Comparison of ENCODE assay signal across 11 mouse cellular contexts in genomic region chr10:80048396-80048795, GRCm38 (mm10). TPM values are rescaled to one million over a fixed set of nuclear protein-coding genes. Genes with fewer than 3 reads are reported as not detected.
DNase-seq lines count a peak whose midpoint lies in the region; ATAC-seq lines count a peak whose summit lies in the region.
"Had no signal": no experiment of that assay in that cellular context is flagged by ENCODE, and none has a peak within 500 bp of the region (broad histone marks: within the 10 kb centered on the region; RNA-seq: fewer than 3 reads in every experiment).

No protein-coding gene starts in this region.

- DNase-seq in forebrain, embryonic 10.5 days (ENCODE audit: extremely low spot score, low spot score), result no peak
- peak; percentile 90 for DNase-seq in midbrain, embryonic 11.5 days (ENCODE audit: low spot score, missing footprints)
- no peak for DNase-seq in ovary, postnatal 36 days (ENCODE audit: low spot score)
- DNase-seq in urinary bladder, adult 18-20 months (ENCODE audit: low spot score in 2 of 2), result no peak
- DNase-seq: cerebellum, adult 9-11 months; thymus, postnatal 36 days had no signal

- 8% methylated on average over 5 of the region's 5 CpGs for WGBS in forebrain, embryonic 10.5 days
- 1% methylated on average over 5 of the region's 5 CpGs for WGBS in forebrain, embryonic 16.5 days
- WGBS in midbrain, embryonic 11.5 days, result 13% methylated on average over 5 of the region's 5 CpGs
- 12% methylated on average over 5 of the region's 5 CpGs for WGBS in midbrain, embryonic 15.5 days
- WGBS in intestine, embryonic 15.5 days, result 38% methylated on average over 5 of the region's 5 CpGs
- 39% methylated on average over 5 of the region's 5 CpGs for WGBS in stomach, embryonic 15.5 days

- ATAC-seq in forebrain, embryonic 16.5 days, result no peak
- ATAC-seq in midbrain, embryonic 11.5 days (ENCODE audit: low FRiP score), result no peak
- no peak for ATAC-seq in midbrain, embryonic 15.5 days (replicated peaks)
- ATAC-seq in intestine, embryonic 15.5 days, result no peak
- ATAC-seq in stomach, embryonic 15.5 days (ENCODE audit: insufficient read depth, low FRiP score, low read depth), result no peak

- peak overlapping the region; percentile 20; the same call in 1 of the 2 replicates for H3K4me3 ChIP-seq in forebrain, embryonic 10.5 days
- H3K4me3 ChIP-seq in forebrain, embryonic 16.5 days (replicated peaks; ENCODE audit: low read length), result no peak overlapping the region
- H3K4me3 ChIP-seq in midbrain, embryonic 11.5 days (ENCODE audit: low read depth, low read length), result no peak overlapping the region
- H3K4me3 ChIP-seq in midbrain, embryonic 15.5 days, result no peak overlapping the region
- H3K4me3 ChIP-seq in intestine, embryonic 15.5 days (replicated peaks), result no peak overlapping the region
- no peak overlapping the region for H3K4me3 ChIP-seq in stomach, embryonic 15.5 days (replicated peaks)
- H3K4me3 ChIP-seq: heart, embryonic 15.5 days had no signal

- H3K4me1 ChIP-seq in forebrain, embryonic 10.5 days, result peaks cover 77% of the 10 kb centered on the region
- peaks cover 10% of the 10 kb centered on the region for H3K4me1 ChIP-seq in forebrain, embryonic 16.5 days (replicated peaks; ENCODE audit: control insufficient read depth, insufficient read depth, low read length)
- H3K4me1 ChIP-seq in midbrain, embryonic 11.5 days (ENCODE audit: control insufficient read depth, insufficient read depth, low read length), result peaks cover 35% of the 10 kb centered on the region
- 0 out of 2 replicates have a peak, but pooled peaks cover 10% of the 10 kb centered on the region for H3K4me1 ChIP-seq in midbrain, embryonic 15.5 days
- peaks cover 36% of the 10 kb centered on the region for H3K4me1 ChIP-seq in intestine, embryonic 15.5 days (replicated peaks)
- peaks cover 19% of the 10 kb centered on the region for H3K4me1 ChIP-seq in stomach, embryonic 15.5 days

- H3K27ac ChIP-seq in forebrain, embryonic 10.5 days, result peak overlapping the region; percentile 84
- H3K27ac ChIP-seq in forebrain, embryonic 16.5 days (ENCODE audit: low read length), result no peak overlapping the region
- H3K27ac ChIP-seq in midbrain, embryonic 11.5 days (ENCODE audit: low read depth, low read length), result peak overlapping the region; percentile 48
- no peak overlapping the region for H3K27ac ChIP-seq in midbrain, embryonic 15.5 days
- H3K27ac ChIP-seq in intestine, embryonic 15.5 days, result peak overlapping the region; percentile 3; the same call in 1 of the 2 replicates
- H3K27ac ChIP-seq in stomach, embryonic 15.5 days, result 0 out of 2 replicates have a peak overlapping the region, but pooled peaks have one; percentile 33
- H3K27ac ChIP-seq: heart, embryonic 15.5 days had no signal

- H3K9me3 ChIP-seq in forebrain, embryonic 10.5 days, result no peaks in the 10 kb centered on the region
- H3K9me3 ChIP-seq in forebrain, embryonic 16.5 days (ENCODE audit: control insufficient read depth, low read length), result no peaks in the 10 kb centered on the region
- H3K9me3 ChIP-seq in midbrain, embryonic 11.5 days (ENCODE audit: control insufficient read depth, low read length), result no peaks in the 10 kb centered on the region
- H3K9me3 ChIP-seq in midbrain, embryonic 15.5 days, result no peaks in the 10 kb centered on the region
- no peaks in the 10 kb centered on the region for H3K9me3 ChIP-seq in intestine, embryonic 15.5 days
- no peaks in the 10 kb centered on the region for H3K9me3 ChIP-seq in stomach, embryonic 15.5 days
- H3K9me3 ChIP-seq: heart, embryonic 15.5 days had no signal

- peaks cover 12% of the 10 kb centered on the region; the same call in 1 of the 2 replicates for H3K27me3 ChIP-seq in forebrain, embryonic 10.5 days (ENCODE audit: poor library complexity, severe bottlenecking)
- no peaks in the 10 kb centered on the region for H3K27me3 ChIP-seq in forebrain, embryonic 16.5 days (replicated peaks; ENCODE audit: control insufficient read depth, insufficient read depth, low read length)
- no peaks in the 10 kb centered on the region for H3K27me3 ChIP-seq in midbrain, embryonic 11.5 days (ENCODE audit: control insufficient read depth, insufficient read depth, low read length)
- H3K27me3 ChIP-seq in midbrain, embryonic 15.5 days (replicated peaks), result no peaks in the 10 kb centered on the region
- no peaks in the 10 kb centered on the region for H3K27me3 ChIP-seq in intestine, embryonic 15.5 days (replicated peaks)
- H3K27me3 ChIP-seq in stomach, embryonic 15.5 days (replicated peaks), result no peaks in the 10 kb centered on the region
- H3K27me3 ChIP-seq: heart, embryonic 15.5 days had no signal

- H3K4me2 ChIP-seq in forebrain, embryonic 16.5 days (ENCODE audit: low read length), result no peak overlapping the region
- H3K4me2 ChIP-seq in midbrain, embryonic 11.5 days, result no peak overlapping the region
- H3K4me2 ChIP-seq in midbrain, embryonic 15.5 days, result no peak overlapping the region
- H3K4me2 ChIP-seq in intestine, embryonic 15.5 days (replicated peaks), result no peak overlapping the region
- no peak overlapping the region for H3K4me2 ChIP-seq in stomach, embryonic 15.5 days
- H3K4me2 ChIP-seq: heart, embryonic 15.5 days had no signal

- no peak overlapping the region for H3K9ac ChIP-seq in forebrain, embryonic 16.5 days (replicated peaks; ENCODE audit: low read depth, low read length)
- peak overlapping the region; percentile 36; the same call in 1 of the 2 replicates for H3K9ac ChIP-seq in midbrain, embryonic 11.5 days (ENCODE audit: low read length)
- H3K9ac ChIP-seq in midbrain, embryonic 15.5 days, result no peak overlapping the region
- H3K9ac ChIP-seq in intestine, embryonic 15.5 days, result no peak overlapping the region
- no peak overlapping the region for H3K9ac ChIP-seq in stomach, embryonic 15.5 days
- H3K9ac ChIP-seq: heart, embryonic 15.5 days had no signal

- no peaks in the 10 kb centered on the region for H3K36me3 ChIP-seq in forebrain, embryonic 10.5 days (replicated peaks)
- no peaks in the 10 kb centered on the region for H3K36me3 ChIP-seq in forebrain, embryonic 16.5 days (ENCODE audit: control insufficient read depth, insufficient read depth)
- no peaks in the 10 kb centered on the region for H3K36me3 ChIP-seq in midbrain, embryonic 11.5 days (ENCODE audit: control insufficient read depth, insufficient read depth, low read length)
- H3K36me3 ChIP-seq in midbrain, embryonic 15.5 days (replicated peaks), result no peaks in the 10 kb centered on the region
- H3K36me3 ChIP-seq in intestine, embryonic 15.5 days, result no peaks in the 10 kb centered on the region
- no peaks in the 10 kb centered on the region for H3K36me3 ChIP-seq in stomach, embryonic 15.5 days
- H3K36me3 ChIP-seq: heart, embryonic 15.5 days had no signal

RNA-seq across cellular contexts. Expression of gene Gpx4, which starts 1.4 kb away (rescaled TPM):
- polyA plus RNA-seq in forebrain, embryonic 10.5 days (2016; fragmentation: Nextera tagmentation; extraction: Ambion mirVana), result 670 and 692 TPM in 2 replicates
- polyA plus RNA-seq in forebrain, embryonic 16.5 days (2015; fragmentation: Nextera tagmentation; extraction: Ambion mirVana), result 443 and 475 TPM in 2 replicates
- polyA plus RNA-seq in midbrain, embryonic 11.5 days (2014; fragmentation: Nextera tagmentation; extraction: Ambion mirVana), result 581 and 594 TPM in 2 replicates
- 522 and 546 TPM in 2 replicates for polyA plus RNA-seq in midbrain, embryonic 15.5 days (2015; fragmentation: Nextera tagmentation; extraction: Ambion mirVana)
- 712 and 771 TPM in 2 replicates for polyA plus RNA-seq in intestine, embryonic 15.5 days (2015; fragmentation: Nextera tagmentation; extraction: Ambion mirVana)
- polyA plus RNA-seq in stomach, embryonic 15.5 days (2015; fragmentation: Nextera tagmentation; extraction: Ambion mirVana), result 500 and 567 TPM in 2 replicates

RNA-seq across cellular contexts. Expression of gene Polr2e, which starts 8.8 kb away (rescaled TPM):
- 279 and 286 TPM in 2 replicates for polyA plus RNA-seq in forebrain, embryonic 10.5 days (2016; fragmentation: Nextera tagmentation; extraction: Ambion mirVana)
- 173 and 178 TPM in 2 replicates for polyA plus RNA-seq in forebrain, embryonic 16.5 days (2015; fragmentation: Nextera tagmentation; extraction: Ambion mirVana)
- 200 and 225 TPM in 2 replicates for polyA plus RNA-seq in midbrain, embryonic 11.5 days (2014; fragmentation: Nextera tagmentation; extraction: Ambion mirVana)
- polyA plus RNA-seq in midbrain, embryonic 15.5 days (2015; fragmentation: Nextera tagmentation; extraction: Ambion mirVana), result 132 and 148 TPM in 2 replicates
- polyA plus RNA-seq in intestine, embryonic 15.5 days (2015; fragmentation: Nextera tagmentation; extraction: Ambion mirVana), result 206 and 218 TPM in 2 replicates
- 188 and 199 TPM in 2 replicates for polyA plus RNA-seq in stomach, embryonic 15.5 days (2015; fragmentation: Nextera tagmentation; extraction: Ambion mirVana)

RNA-seq across cellular contexts. Expression of gene Arhgap45, which starts 31.9 kb away (rescaled TPM):
- 8.0 and 9.1 TPM in 2 replicates for polyA plus RNA-seq in forebrain, embryonic 10.5 days (2016; fragmentation: Nextera tagmentation; extraction: Ambion mirVana)
- polyA plus RNA-seq in forebrain, embryonic 16.5 days (2015; fragmentation: Nextera tagmentation; extraction: Ambion mirVana), result 1.2 and 1.8 TPM in 2 replicates
- polyA plus RNA-seq in midbrain, embryonic 11.5 days (2014; fragmentation: Nextera tagmentation; extraction: Ambion mirVana), result 3.6 and 3.8 TPM in 2 replicates
- 1.9 and 2.2 TPM in 2 replicates for polyA plus RNA-seq in midbrain, embryonic 15.5 days (2015; fragmentation: Nextera tagmentation; extraction: Ambion mirVana)
- polyA plus RNA-seq in intestine, embryonic 15.5 days (2015; fragmentation: Nextera tagmentation; extraction: Ambion mirVana), result 6.3 and 6.5 TPM in 2 replicates
- polyA plus RNA-seq in stomach, embryonic 15.5 days (2015; fragmentation: Nextera tagmentation; extraction: Ambion mirVana), result 9.1 and 10.0 TPM in 2 replicates

RNA-seq across cellular contexts. Expression of gene Abca7, which starts 52.1 kb away (rescaled TPM):
- polyA plus RNA-seq in forebrain, embryonic 10.5 days (2016; fragmentation: Nextera tagmentation; extraction: Ambion mirVana), result 2.9 and 3.1 TPM in 2 replicates
- polyA plus RNA-seq in forebrain, embryonic 16.5 days (2015; fragmentation: Nextera tagmentation; extraction: Ambion mirVana), result 3.9 and 4.7 TPM in 2 replicates
- polyA plus RNA-seq in midbrain, embryonic 11.5 days (2014; fragmentation: Nextera tagmentation; extraction: Ambion mirVana), result 2.8 and 2.9 TPM in 2 replicates
- 4.4 and 4.8 TPM in 2 replicates for polyA plus RNA-seq in midbrain, embryonic 15.5 days (2015; fragmentation: Nextera tagmentation; extraction: Ambion mirVana)
- 3.0 and 3.7 TPM in 2 replicates for polyA plus RNA-seq in intestine, embryonic 15.5 days (2015; fragmentation: Nextera tagmentation; extraction: Ambion mirVana)
- polyA plus RNA-seq in stomach, embryonic 15.5 days (2015; fragmentation: Nextera tagmentation; extraction: Ambion mirVana), result 4.2 and 4.8 TPM in 2 replicates

RNA-seq across cellular contexts. Expression of gene Sbno2, which starts 57.0 kb away (rescaled TPM):
- polyA plus RNA-seq in forebrain, embryonic 10.5 days (2016; fragmentation: Nextera tagmentation; extraction: Ambion mirVana), result 14.7 and 15.6 TPM in 2 replicates
- polyA plus RNA-seq in forebrain, embryonic 16.5 days (2015; fragmentation: Nextera tagmentation; extraction: Ambion mirVana), result 13.1 and 14.9 TPM in 2 replicates
- polyA plus RNA-seq in midbrain, embryonic 11.5 days (2014; fragmentation: Nextera tagmentation; extraction: Ambion mirVana), result 7.0 and 7.3 TPM in 2 replicates
- polyA plus RNA-seq in midbrain, embryonic 15.5 days (2015; fragmentation: Nextera tagmentation; extraction: Ambion mirVana), result 13.8 and 16.8 TPM in 2 replicates
- 12.8 and 14.0 TPM in 2 replicates for polyA plus RNA-seq in intestine, embryonic 15.5 days (2015; fragmentation: Nextera tagmentation; extraction: Ambion mirVana)
- polyA plus RNA-seq in stomach, embryonic 15.5 days (2015; fragmentation: Nextera tagmentation; extraction: Ambion mirVana), result 14.8 and 15.9 TPM in 2 replicates

Comparison
In these comparisons a context has a peak if more than half of its experiments do, and no peak if none do; other contexts are left out.
1. H3K27ac ChIP-seq: peak in forebrain, embryonic 10.5 days (single experiment), midbrain, embryonic 11.5 days (single experiment), intestine, embryonic 15.5 days (single experiment) and stomach, embryonic 15.5 days (single experiment); none in forebrain, embryonic 16.5 days (single experiment) and midbrain, embryonic 15.5 days (single experiment).